Mouse (Mus musculus) adrenal gland, postnatal 4 days (tissue): ENCODE results near the gene Spaca4. TPM values are rescaled to one million over a fixed set of nuclear protein-coding genes. Genes with fewer than 3 reads are reported as not detected.

ENCODE experiments used
- DNase-seq, 2 experiments: peaks; one replicate each; pipeline ENCODE4 v3.0.0; 2021 to 2022; ENCODE audit warnings: low spot score in 2 of 2, mixed read lengths in 2 of 2
- long read RNA-seq, 2 experiments: library from polyadenylated mRNA; stranded (forward); transcript quantifications; one replicate each; pipeline ENCODE4 v2.0.0; 2021
- total RNA-seq, 2 experiments: library from RNA; stranded (reverse); gene quantifications; 2 replicates each; pipeline ENCODE4 v1.2.3; 2021

Gene Spaca4
- total RNA-seq: not detected
- long read RNA-seq, experiment 1: 0 reads
- long read RNA-seq, experiment 2: 0 reads

- no peak for DNase-seq
These were observed at the start of gene Spaca4 for GRCm38 (mm10) chr7:45725713-45726112. Gene Spaca4, minus strand, starts transcription at chr7:45725813.

- no peak for DNase-seq
These were observed 49.6 kb upstream of the Spaca4 start for GRCm38 (mm10) chr7:45775237-45775636.

- DNase-seq: no peak
These were observed 45.5 kb upstream of the Spaca4 start for GRCm38 (mm10) chr7:45771101-45771500.

GRCm38 (mm10) chr7:45770427-45771082 is 44.9 kb upstream of the Spaca4 start:
- no peak for DNase-seq

GRCm38 (mm10) chr7:45767500-45767899 is 41.9 kb upstream of the Spaca4 start:
- DNase-seq: no peak

- no peak for DNase-seq
These were observed 41.2 kb upstream of the Spaca4 start for GRCm38 (mm10) chr7:45766764-45767163.

GRCm38 (mm10) chr7:45765995-45766394 is 40.4 kb upstream of the Spaca4 start:
- no peak for DNase-seq

- no peak for DNase-seq
These were observed 34.5 kb upstream of the Spaca4 start for GRCm38 (mm10) chr7:45760151-45760550.

- no peak for DNase-seq
These were observed 33.8 kb upstream of the Spaca4 start for GRCm38 (mm10) chr7:45759400-45759799.

- no peak for DNase-seq
These were observed 30.1 kb upstream of the Spaca4 start for GRCm38 (mm10) chr7:45755703-45756102.

GRCm38 (mm10) chr7:45750162-45750561 is 24.5 kb upstream of the Spaca4 start:
- DNase-seq: no peak

GRCm38 (mm10) chr7:45749401-45749800 is 23.8 kb upstream of the Spaca4 start:
- no peak for DNase-seq

- DNase-seq: no peak
These were observed 22.5 kb upstream of the Spaca4 start for GRCm38 (mm10) chr7:45748110-45748509.

- no peak for DNase-seq
These were observed 21.8 kb upstream of the Spaca4 start for GRCm38 (mm10) chr7:45747450-45747849.

- no peak for DNase-seq
These were observed 20.9 kb upstream of the Spaca4 start for GRCm38 (mm10) chr7:45746518-45746917.

GRCm38 (mm10) chr7:45744387-45744786 is 18.8 kb upstream of the Spaca4 start:
- DNase-seq: peak; percentile 56 to 80

- DNase-seq: no peak
These were observed 16.7 kb upstream of the Spaca4 start for GRCm38 (mm10) chr7:45742338-45742737.

GRCm38 (mm10) chr7:45741777-45742176 is 16.2 kb upstream of the Spaca4 start:
- no peak for DNase-seq

GRCm38 (mm10) chr7:45741308-45741707 is 15.7 kb upstream of the Spaca4 start:
- DNase-seq: no peak

GRCm38 (mm10) chr7:45739820-45740219 is 14.2 kb upstream of the Spaca4 start:
- DNase-seq: no peak

GRCm38 (mm10) chr7:45739162-45739763 is 13.7 kb upstream of the Spaca4 start:
- peak in 1 of 2 experiments; percentile 74 for DNase-seq

- DNase-seq: no peak
These were observed 7.9 kb upstream of the Spaca4 start for GRCm38 (mm10) chr7:45733477-45733876.
